Mouse (Mus musculus): ENCODE data around the gene Vps52. TPM values are rescaled to one million over a fixed set of nuclear protein-coding genes. Genes with fewer than 3 reads are reported as not detected.

Vps52 gene
- polyA plus RNA-seq, 1 experiment from 2014 or later = 55.4 TPM

DNA sequence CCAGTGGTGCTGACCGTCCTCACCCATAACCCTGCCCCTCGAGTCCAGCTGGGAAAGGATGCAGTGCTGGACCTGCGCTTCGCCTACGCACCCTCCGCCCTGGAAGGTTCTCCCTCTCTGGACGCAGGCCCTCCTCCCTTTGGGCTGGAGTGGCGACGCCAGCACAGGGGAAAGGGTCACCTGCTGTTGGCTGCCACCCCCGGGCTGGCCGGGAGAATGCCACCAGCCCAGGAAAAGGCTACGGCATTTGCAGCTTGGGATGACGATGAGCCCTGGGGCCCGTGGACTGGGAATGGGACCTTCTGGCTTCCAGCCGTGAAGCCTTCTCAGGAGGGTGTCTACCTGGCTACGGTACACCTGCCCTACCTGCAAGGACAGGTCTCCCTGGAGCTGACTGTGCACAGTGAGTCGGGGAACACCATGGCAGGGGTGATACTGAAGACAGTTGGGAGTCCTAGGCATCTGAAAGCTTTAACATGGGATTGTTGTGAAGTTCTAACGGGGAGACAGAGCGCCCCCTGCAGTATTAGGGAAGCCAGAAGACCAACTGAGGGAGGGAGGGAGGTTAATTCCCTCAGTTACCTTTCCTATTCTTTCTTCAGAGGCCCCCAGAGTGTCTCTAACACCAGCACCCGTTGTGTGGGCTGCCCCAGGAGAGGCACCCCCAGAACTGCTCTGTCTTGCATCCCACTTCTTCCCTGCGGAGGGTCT, 30.1 kb upstream of the Vps52 start:
- H3K4me2 ChIP-seq = no peak overlapping the region
- no peak overlapping the region for H3K4me3 ChIP-seq
- H3K9me3 ChIP-seq = no peaks in the 10 kb centered on the region
- 83% methylated on average over 21 of the region's 21 CpGs for WGBS
- no peak overlapping the region for H3K27ac ChIP-seq
- peaks cover 12% of the 10 kb centered on the region; the same call in 1 of the 2 replicates for H3K36me3 ChIP-seq
- no peak for ATAC-seq (ENCODE audit: borderline replicate concordance, extremely low read depth, low FRiP score, low TSS enrichment)
- H3K27me3 ChIP-seq = no peaks in the 10 kb centered on the region
- H3K4me1 ChIP-seq = peaks cover 14% of the 10 kb centered on the region
- no peak overlapping the region for H3K9ac ChIP-seq

DNA sequence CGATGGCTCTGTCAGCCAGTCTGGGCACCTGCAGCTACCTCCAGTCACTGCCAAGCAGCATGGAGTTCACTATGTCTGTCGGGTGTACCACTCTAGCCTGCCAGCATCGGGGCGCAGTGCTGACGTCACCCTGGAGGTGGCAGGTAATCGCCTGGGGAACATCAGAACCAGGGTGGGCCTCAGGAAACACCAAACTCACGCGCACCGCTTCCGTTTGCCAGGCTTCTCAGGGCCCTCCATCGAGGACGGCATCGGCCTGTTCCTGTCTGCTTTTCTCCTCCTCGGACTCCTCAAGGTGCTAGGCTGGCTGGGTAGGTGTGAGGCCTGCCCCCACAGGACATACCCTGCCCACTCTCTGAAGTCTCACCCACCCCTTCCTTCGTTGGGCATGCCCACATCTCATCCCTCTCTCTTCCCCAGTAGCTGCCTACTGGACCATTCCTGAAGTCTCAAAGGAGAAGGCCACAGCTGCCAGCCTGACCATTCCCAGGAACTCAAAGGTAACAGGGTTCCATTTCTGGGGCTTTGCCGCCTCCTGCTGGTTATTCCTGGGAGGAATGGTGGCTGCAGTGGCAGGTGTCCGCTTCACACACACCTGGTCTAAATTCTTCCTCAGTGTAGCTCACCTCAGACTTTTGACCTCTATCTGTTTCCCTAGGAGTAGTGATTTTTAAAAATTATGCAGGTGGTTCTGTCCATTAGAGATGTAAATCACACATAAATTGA, 29.2 kb upstream of the Vps52 start:
- WGBS = 70% methylated on average over 17 of the region's 17 CpGs
- Histone ChIP-seq H3K4me2 (no peak overlapping the region), H3K27ac (no peak overlapping the region), H3K4me3 (no peak overlapping the region), H3K27me3 (no peaks in the 10 kb centered on the region), H3K36me3 (peaks cover 12% of the 10 kb centered on the region; the same call in 1 of the 2 replicates), H3K9me3 (no peaks in the 10 kb centered on the region), H3K4me1 (peaks cover 21% of the 10 kb centered on the region), H3K9ac (no peak overlapping the region)
- no peak for ATAC-seq (ENCODE audit: borderline replicate concordance, extremely low read depth, low FRiP score, low TSS enrichment)

DNA sequence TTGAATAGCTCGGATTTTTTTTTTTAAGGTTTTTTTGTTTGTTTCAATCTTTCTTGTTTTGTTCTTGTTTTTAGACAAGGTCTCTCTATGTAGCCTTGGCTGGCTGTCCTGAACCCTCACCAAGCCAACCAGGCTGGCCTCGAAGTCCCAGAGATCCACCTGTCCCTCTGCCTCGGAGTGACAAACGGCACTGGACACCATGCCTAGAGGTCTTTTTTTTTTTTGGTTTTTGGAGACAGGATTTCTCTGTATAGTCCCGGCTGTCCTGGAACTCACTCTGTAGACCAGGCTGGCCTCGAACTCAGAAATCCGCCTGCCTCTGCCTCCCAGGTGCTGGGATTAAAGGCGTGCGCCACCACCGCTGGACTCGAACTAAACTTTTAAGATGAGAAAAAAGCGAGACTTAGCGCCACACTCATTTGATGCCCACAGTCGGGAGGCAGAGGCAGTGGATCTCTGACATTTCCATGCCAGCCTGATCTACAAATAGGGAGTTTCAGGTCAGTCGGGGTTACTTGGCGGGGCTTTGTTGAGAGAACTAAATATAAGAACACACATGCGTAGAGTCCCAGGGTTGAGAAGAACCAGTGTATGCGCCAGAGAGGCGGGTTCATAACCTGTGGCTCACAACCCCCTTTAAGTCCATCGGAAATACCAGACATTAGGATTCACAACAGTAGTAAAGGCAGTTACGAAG, 27.2 kb upstream of the Vps52 start:
- Histone ChIP-seq H3K4me1 (peaks cover 23% of the 10 kb centered on the region), H3K27ac (0 out of 2 replicates have a peak overlapping the region, but pooled peaks have one; percentile 98), H3K27me3 (no peaks in the 10 kb centered on the region), H3K4me2 (peak overlapping the region; percentile 92), H3K4me3 (peak overlapping the region; percentile 79), H3K9ac (peak overlapping the region; percentile 79), H3K36me3 (peaks cover 26% of the 10 kb centered on the region), H3K9me3 (no peaks in the 10 kb centered on the region)
- no peak for ATAC-seq (ENCODE audit: borderline replicate concordance, extremely low read depth, low FRiP score, low TSS enrichment)
- 57% methylated on average over 21 of the region's 21 CpGs for WGBS

DNA sequence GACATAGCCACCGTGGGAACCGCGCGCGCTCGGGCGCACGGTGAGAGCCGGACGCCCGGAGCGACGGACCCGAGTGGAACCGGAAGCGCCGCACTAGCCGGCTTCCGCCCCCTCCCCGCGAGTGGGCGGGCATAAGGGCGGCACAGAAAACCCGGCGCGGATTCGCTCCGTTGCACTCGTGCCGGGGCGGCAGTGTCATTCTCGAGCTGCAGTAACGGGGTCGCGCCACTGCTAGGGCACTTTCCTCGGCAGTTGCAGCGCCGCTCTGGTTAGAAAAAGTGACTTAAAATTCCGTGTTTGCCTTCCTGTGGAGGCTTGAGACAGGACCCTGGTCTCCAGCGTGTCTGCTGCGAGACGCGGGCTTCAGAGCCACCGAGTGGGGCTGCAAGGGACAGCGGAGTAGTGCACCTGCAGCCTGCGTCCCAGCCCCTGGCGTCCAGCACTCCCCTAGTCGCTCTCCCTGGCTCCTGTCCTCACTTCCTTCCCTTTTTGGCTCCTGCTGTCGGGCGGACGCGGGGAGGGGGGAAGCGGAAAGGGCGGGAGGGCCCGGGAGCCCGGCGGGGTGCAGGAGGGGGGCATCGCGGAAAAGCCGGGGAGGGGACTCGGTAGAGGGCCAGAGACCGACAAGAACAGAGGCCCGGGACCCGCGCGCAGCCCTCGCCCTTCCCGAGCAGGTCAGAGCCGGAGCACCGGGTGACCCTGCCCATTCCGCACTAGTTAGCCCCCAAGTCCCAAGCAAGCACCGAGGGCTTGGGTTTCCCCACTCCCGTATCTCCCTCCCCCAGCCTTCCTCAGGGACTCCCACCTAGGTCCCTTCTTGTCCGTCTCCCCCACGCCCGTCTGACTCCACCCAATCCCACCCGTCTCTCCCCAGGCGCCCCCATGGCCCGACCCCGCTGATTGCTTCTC, 26.0 kb upstream of the Vps52 start, which contains the start of gene Rgl2:
TSS of gene Rgl2 (plus strand) at position 173 of the 909 bp plus-strand sequence.
- Histone ChIP-seq H3K9me3 (no peaks in the 10 kb centered on the region), H3K27me3 (no peaks in the 10 kb centered on the region), H3K4me2 (peak within 1 kb of the TSS; percentile 92), H3K4me1 (peaks cover 23% of the 10 kb centered on the region), H3K4me3 (peak within 1 kb of the TSS; percentile 79), H3K27ac (peak within 1 kb of the TSS; percentile 98), H3K36me3 (peaks cover 29% of the 10 kb centered on the region), H3K9ac (peak within 1 kb of the TSS; percentile 79)
- peak; percentile 85 for ATAC-seq (ENCODE audit: borderline replicate concordance, extremely low read depth, low FRiP score, low TSS enrichment)
- WGBS = under 1% methylated on average over 75 of the region's 80 CpGs

DNA sequence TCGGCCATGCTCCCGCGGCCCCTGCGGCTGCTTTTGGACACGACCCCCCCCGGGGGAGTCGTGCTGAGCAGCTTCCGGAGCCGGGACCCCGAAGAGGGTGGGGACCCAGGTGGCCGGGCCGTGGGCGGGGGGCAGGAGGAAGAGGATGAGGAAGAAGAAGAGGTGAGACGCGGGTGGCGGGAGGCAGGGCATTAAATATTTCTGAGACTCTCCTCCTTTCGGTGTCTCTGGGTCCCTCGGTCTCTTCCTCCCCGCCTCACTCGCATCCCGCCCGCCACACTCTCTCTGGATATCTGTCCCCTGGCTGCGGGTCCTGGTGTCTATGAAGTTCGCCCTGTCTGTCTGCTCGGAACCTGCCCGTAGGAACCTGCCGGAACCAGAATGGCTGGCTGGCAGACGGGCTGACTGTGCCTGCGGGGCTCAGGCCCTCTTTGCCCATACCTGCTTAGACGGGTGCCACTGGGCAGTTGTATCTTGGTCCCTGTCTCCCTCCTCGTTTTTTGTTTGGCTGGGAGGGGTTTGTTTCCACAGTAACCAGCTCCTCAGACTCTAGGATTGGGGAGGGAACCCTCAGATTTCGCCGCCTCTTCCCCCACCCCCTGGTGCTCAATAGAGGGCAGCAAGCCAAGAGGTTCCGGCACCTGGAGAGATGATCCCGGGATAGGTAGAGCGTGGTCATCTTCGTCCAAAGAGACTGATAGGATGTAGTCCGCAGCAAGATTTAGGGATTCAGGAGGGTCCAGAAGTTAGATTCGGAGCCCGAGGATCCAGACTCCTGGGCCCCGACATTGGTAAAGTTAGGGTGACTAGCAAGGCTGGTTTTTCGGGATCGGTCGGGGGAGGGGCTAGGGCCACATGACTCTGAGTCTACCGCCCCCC, 25.1 kb upstream of the Vps52 start:
- H3K27ac ChIP-seq = peak overlapping the region; percentile 98
- peak overlapping the region; percentile 79 for H3K4me3 ChIP-seq
- H3K4me1 ChIP-seq = peaks cover 23% of the 10 kb centered on the region
- H3K9me3 ChIP-seq = no peaks in the 10 kb centered on the region
- peaks cover 28% of the 10 kb centered on the region for H3K36me3 ChIP-seq
- under 1% methylated on average over 38 of the region's 45 CpGs for WGBS
- peak; percentile 2; the same call in 1 of the 2 replicates for ATAC-seq (ENCODE audit: borderline replicate concordance, extremely low read depth, low FRiP score, low TSS enrichment)
- no peaks in the 10 kb centered on the region for H3K27me3 ChIP-seq
- H3K4me2 ChIP-seq = peak overlapping the region; percentile 92
- H3K9ac ChIP-seq = peak overlapping the region; percentile 76

DNA sequence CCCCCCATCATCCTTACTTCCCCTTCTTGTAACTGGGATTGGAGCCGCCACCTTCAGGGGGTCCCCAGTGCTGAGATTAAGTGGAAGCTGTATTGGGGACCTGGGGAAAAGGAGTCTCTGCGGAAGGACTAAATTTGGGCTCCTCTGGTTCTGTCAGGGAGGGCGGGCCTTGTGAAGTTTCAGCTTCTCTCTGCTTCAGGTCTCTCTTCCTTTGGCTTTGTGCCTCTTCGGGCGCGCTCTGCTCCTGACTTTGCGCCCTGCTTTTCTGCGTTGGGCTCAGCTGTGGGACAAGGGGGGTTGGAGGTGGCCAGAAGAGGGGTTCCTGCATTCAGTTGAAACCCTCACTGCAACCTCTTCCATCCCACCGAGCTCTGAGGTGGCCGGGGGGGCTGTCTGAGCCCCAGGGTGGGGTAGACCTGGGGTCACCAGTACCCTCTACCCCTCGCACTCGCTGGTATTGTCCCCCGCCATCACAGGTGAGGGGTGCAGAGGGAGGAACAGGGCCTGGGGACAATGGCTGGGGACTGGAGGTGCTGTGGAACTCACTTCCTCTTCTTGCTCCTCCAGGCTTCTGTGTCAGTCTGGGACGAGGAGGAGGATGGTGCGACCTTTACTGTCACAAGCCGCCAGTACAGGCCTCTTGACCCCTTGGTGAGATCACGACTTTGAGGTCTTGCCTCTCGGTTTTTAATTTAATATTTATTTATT, 24.3 kb upstream of the Vps52 start:
- H3K9ac ChIP-seq = peak overlapping the region; percentile 76
- H3K4me1 ChIP-seq = peaks cover 23% of the 10 kb centered on the region
- 38% methylated on average over 18 of the region's 18 CpGs for WGBS
- no peak for ATAC-seq (ENCODE audit: borderline replicate concordance, extremely low read depth, low FRiP score, low TSS enrichment)
- H3K9me3 ChIP-seq = no peaks in the 10 kb centered on the region
- H3K27ac ChIP-seq = no peak overlapping the region; the same call in 1 of the 2 replicates
- peak overlapping the region; percentile 79 for H3K4me3 ChIP-seq
- no peaks in the 10 kb centered on the region for H3K27me3 ChIP-seq
- H3K4me2 ChIP-seq = peak overlapping the region; percentile 92
- H3K36me3 ChIP-seq = peaks cover 27% of the 10 kb centered on the region; the same call in 1 of the 2 replicates

DNA sequence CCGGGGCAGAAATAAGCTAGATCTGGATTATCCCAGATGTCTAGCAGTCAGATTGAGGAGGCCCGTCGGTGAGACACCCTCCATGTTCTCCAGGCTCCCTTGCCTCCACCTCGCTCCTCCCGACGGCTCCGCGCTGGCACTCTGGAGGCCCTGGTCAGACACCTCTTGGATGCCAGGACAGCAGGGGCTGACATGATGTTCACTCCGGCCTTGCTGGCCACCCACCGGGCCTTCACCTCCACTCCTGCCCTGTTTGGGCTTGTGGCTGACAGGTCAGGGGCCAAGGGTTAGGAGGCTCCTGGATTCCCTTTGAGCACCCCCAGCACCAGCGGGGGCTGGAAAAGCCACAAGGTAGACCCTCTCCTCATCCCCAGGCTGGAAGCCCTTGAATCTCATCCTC, 23.7 kb upstream of the Vps52 start:
- Histone ChIP-seq H3K27ac (no peak overlapping the region), H3K4me2 (no peak overlapping the region), H3K9ac (no peak overlapping the region), H3K36me3 (peaks cover 29% of the 10 kb centered on the region; the same call in 1 of the 2 replicates), H3K27me3 (no peaks in the 10 kb centered on the region), H3K9me3 (no peaks in the 10 kb centered on the region), H3K4me3 (no peak overlapping the region), H3K4me1 (peaks cover 23% of the 10 kb centered on the region)
- no peak for ATAC-seq (ENCODE audit: borderline replicate concordance, extremely low read depth, low FRiP score, low TSS enrichment)
- 87% methylated on average over 11 of the region's 11 CpGs for WGBS

- H3K4me3 ChIP-seq = no peak overlapping the region
- no peaks in the 10 kb centered on the region for H3K9me3 ChIP-seq
- H3K36me3 ChIP-seq = peaks cover 34% of the 10 kb centered on the region; the same call in 1 of the 2 replicates
- H3K27ac ChIP-seq = no peak overlapping the region
- 82% methylated on average over 14 of the region's 14 CpGs for WGBS
- no peaks in the 10 kb centered on the region for H3K27me3 ChIP-seq
- H3K4me2 ChIP-seq = no peak overlapping the region
- H3K4me1 ChIP-seq = peaks cover 23% of the 10 kb centered on the region
- no peak for ATAC-seq (ENCODE audit: borderline replicate concordance, extremely low read depth, low FRiP score, low TSS enrichment)
- H3K9ac ChIP-seq = no peak overlapping the region
Measured at GRCm38 (mm10) chr17:33932448-33932847, 23.2 kb upstream of the Vps52 start.

DNA sequence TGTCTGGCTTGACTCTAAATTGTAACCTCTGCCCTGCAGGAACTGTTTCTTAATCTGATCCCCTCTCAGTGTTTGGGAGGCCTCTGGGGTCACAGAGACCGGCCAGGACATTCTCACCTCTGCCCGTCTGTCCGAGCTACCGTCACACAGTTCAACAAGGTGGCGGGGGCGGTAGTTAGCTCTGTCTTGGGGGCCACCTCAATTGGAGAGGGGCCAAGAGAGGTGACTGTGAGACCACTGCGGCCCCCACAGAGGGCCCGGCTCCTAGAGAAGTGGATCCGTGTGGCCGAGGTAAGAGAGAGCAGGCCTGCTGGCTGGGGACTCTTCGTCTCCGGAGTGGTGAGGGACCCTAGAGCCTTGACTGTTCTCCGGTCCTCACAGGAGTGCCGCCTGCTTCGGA, 22.6 kb upstream of the Vps52 start:
- no peaks in the 10 kb centered on the region for H3K27me3 ChIP-seq
- H3K9me3 ChIP-seq = no peaks in the 10 kb centered on the region
- ATAC-seq (ENCODE audit: borderline replicate concordance, extremely low read depth, low FRiP score, low TSS enrichment) = no peak
- 90% methylated on average over 15 of the region's 15 CpGs for WGBS
- H3K4me3 ChIP-seq = no peak overlapping the region
- H3K36me3 ChIP-seq = peaks cover 36% of the 10 kb centered on the region; the same call in 1 of the 2 replicates
- H3K9ac ChIP-seq = no peak overlapping the region
- H3K4me1 ChIP-seq = peaks cover 19% of the 10 kb centered on the region
- H3K27ac ChIP-seq = no peak overlapping the region
- no peak overlapping the region for H3K4me2 ChIP-seq

All from lung, embryonic 15.5 days (tissue).